Mouse (Mus musculus) erythroblast, embryonic 14.5 days (primary cell): ENCODE results near the gene Marco. TPM values are rescaled to one million over a fixed set of nuclear protein-coding genes. Genes with fewer than 3 reads are reported as not detected.

Experiments used
- H3K27me3 ChIP-seq: 2 replicates; pipeline ENCODE4 v1.6.1; 2012; ENCODE audit warnings: inconsistent platforms; ENCODE audit not compliant: control insufficient read depth
- H3K36me3 ChIP-seq: 2 replicates; pipeline ENCODE4 v1.6.1; 2012; ENCODE audit warnings: mild to moderate bottlenecking, inconsistent platforms; ENCODE audit not compliant: control insufficient read depth
- H3K4me1 ChIP-seq: 2 replicates; pipeline ENCODE4 v1.6.1; 2012; ENCODE audit warnings: inconsistent platforms; ENCODE audit not compliant: control insufficient read depth
- H3K4me3 ChIP-seq: replicated peaks from 2 replicates; pipeline ENCODE3; 2012; ENCODE audit warnings: moderate library complexity, mild to moderate bottlenecking, inconsistent platforms
- H3K9me3 ChIP-seq: 2 replicates; pipeline ENCODE4 v1.6.1; 2012; ENCODE audit warnings: low read length, inconsistent platforms, mixed read lengths; ENCODE audit not compliant: control insufficient read depth
- GATA1 ChIP-seq: IDR thresholded peaks from 2 replicates; pipeline ENCODE4 v1.6.1; 2012; ENCODE audit warnings: low read length, inconsistent platforms, mixed read lengths
- TAL1 ChIP-seq: IDR thresholded peaks from 3 replicates; pipeline ENCODE4 v1.6.1; 2012; ENCODE audit warnings: low read length, inconsistent platforms, mixed read lengths
- polyA plus RNA-seq: library from polyadenylated mRNA; stranded (reverse); fragments of >175 nt; gene quantifications from 2 replicates; pipeline ENCODE4 v1.2.3, GENCODE M21; 2012

The Marco gene
- polyA plus RNA-seq, 1 experiment = 2.3 TPM

DNA sequence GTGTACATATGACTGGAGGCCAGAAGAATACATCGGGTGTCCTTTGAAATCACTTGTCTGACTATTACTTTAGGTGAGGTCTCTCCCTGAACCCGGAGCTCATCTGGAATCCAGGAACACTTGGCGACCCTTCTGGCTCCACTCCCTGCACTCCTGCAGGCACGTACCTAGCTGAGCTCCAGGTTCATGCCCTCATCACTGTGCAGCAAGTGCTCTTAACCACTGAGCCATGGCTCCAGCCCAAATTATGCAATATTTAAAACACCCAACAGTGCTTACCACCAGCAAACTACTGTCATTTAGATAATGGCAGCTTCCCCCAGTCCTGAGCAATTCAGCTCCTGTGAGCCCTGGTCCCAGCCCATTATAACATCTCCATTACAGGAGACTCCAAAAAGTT lies 4.2 kb upstream of the Marco start:
- Histone ChIP-seq H3K36me3 (no peaks in the 10 kb centered on the region), H3K4me3 (no peak overlapping the region), H3K9me3 (no peaks in the 10 kb centered on the region), H3K4me1 (no peaks in the 10 kb centered on the region), H3K27me3 (no peaks in the 10 kb centered on the region)
- no peak for TF ChIP-seq TAL1
- TF ChIP-seq GATA1 = no peak

DNA sequence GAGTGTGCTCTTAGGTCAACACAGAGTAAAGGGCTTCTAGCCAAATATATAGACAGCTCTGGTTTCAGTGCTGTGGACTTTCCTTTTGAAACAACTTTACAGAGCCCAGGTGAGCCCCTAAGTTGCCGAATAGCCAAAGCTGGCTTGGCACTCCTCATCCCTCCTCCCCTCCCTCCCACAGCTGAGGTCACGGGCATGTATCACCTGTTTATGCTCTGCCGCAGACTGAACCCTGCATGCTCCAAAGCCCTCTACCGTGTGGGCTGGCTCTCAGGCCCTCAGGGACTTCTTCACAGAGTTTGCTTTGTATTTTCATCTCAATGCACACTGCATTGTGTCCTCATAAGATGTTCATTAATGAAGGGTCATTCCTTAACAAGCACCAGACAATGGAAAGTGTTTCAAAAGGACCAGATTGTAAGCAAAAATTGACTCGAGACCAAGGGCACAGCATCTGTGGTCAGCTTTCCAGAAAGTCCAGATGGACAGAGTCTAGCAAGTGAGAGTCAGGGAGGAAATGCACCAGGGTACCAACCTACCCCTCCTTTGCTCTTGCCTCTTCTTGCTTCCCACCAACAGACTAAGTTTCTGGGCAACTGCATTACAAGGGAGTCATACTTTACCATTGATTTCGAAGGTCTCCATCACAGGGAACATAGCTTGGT lies 646 bp downstream of the Marco start:
- no peaks in the 10 kb centered on the region for H3K27me3 ChIP-seq
- TF ChIP-seq GATA1 (no peak), TAL1 (no peak)
- H3K4me1 ChIP-seq = no peaks in the 10 kb centered on the region
- no peaks in the 10 kb centered on the region for H3K36me3 ChIP-seq
- no peaks in the 10 kb centered on the region for H3K9me3 ChIP-seq
- no peak overlapping the region for H3K4me3 ChIP-seq

DNA sequence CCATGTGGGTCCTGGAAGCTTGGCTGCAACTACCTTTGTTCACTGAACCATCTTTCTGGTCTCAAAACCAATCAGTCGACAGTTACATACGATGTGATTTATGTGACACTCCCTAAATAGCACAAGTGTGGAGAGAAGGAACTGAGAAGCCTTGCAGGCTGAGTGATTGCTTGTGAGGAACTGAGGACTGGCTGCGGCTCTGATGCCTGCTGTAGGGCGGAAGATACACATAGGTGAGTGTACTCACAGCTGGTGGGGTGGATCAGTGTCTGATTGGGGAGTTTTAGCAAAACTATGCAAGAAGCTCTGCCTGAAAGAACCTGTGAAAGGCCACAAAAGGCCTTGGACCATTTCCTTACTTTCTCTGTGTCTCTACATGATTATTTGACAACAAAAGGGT lies 3.3 kb downstream of the Marco start:
- H3K27me3 ChIP-seq = no peaks in the 10 kb centered on the region
- no peaks in the 10 kb centered on the region for H3K36me3 ChIP-seq
- no peaks in the 10 kb centered on the region for H3K4me1 ChIP-seq
- H3K9me3 ChIP-seq = no peaks in the 10 kb centered on the region
- TF ChIP-seq TAL1 (no peak), GATA1 (no peak)
- no peak overlapping the region for H3K4me3 ChIP-seq

DNA sequence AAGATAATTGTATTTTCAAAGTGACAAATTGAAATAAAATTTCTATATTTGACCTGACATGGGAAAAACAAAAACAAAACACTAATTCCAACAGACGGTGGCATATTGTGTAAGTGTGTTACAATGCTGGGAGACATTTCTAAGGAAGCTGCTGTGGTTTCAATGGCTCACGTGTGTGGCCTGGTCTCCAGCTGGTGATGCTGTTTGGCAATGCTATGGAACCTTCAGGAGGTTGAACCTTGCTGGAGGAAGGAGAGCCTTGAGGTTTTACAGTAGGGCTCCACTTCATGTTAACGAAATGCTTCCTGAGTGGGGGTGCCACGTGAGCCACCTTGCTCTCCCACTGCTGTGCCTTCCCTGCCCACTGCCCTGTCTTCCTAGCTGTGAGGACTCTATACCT lies 6.8 kb downstream of the Marco start:
- Histone ChIP-seq H3K27me3 (no peaks in the 10 kb centered on the region), H3K9me3 (no peaks in the 10 kb centered on the region), H3K36me3 (no peaks in the 10 kb centered on the region), H3K4me1 (no peaks in the 10 kb centered on the region), H3K4me3 (no peak overlapping the region)
- TF ChIP-seq TAL1 (no peak), GATA1 (no peak)

DNA sequence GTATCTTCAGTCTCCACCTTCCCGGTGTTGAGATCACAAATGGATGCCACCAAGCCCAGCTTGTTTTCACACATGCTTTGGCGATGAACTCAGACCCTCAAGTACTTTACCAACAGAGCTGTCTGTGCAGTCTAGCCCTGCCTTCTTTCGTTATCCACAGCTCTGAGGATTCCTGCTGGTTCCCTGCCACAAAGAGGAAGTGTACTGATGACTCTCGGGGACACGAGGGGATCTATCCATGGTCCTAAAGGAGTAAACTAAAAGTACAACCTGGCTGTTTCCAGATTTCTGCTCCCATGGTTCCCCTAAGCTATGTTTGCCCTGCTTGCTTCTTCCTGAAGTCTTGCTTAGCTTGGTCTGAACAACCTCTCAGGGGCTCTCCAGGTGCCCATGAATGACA lies 23.9 kb downstream of the Marco start:
- Histone ChIP-seq H3K27me3 (no peaks in the 10 kb centered on the region), H3K9me3 (no peaks in the 10 kb centered on the region), H3K36me3 (no peaks in the 10 kb centered on the region), H3K4me3 (no peak overlapping the region), H3K4me1 (no peaks in the 10 kb centered on the region)
- TF ChIP-seq TAL1 (no peak), GATA1 (no peak)

DNA sequence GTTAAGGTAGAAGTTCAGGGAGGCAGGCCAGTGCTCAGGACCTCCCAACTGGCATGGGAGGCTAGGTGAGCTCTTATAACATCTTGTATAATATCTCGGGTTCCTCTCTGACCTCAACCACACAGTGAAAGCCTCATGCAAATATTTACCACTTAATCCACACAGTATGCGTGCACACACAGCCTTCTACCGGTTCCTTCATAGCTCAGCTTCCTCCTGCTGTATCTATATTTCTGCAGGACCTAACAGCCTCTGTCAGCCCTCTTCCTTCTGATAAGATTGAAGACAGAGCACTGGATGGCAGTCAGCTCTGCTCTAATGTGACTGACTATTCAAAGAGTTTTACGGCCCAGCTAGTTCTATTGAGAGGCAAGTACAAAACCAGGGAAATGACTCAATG lies 30.0 kb downstream of the Marco start:
- no peaks in the 10 kb centered on the region for H3K4me1 ChIP-seq
- H3K9me3 ChIP-seq = no peaks in the 10 kb centered on the region
- no peaks in the 10 kb centered on the region for H3K36me3 ChIP-seq
- TF ChIP-seq GATA1 (no peak), TAL1 (no peak)
- no peak overlapping the region for H3K4me3 ChIP-seq
- no peaks in the 10 kb centered on the region for H3K27me3 ChIP-seq

DNA sequence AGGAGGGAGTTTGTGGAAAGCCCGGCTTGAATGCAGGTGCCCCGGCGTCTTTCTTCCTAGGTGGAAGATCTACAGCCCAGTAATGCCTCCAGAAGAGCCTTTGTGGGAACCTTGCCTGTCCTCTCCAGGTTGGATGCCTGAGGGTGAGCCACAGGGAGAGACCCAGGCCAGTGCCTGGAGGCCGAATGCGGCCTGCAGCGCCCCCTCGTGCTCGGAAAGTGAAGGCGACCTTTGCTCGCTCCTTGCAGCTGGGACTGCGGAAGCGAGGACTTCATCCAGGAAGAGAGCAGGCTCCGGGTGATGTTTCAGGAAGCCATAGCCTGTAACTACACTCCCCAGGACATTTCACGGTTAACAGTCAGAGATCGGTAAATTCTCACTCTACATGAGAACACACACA lies 35.9 kb downstream of the Marco start:
- no peaks in the 10 kb centered on the region for H3K27me3 ChIP-seq
- TF ChIP-seq GATA1 = no peak
- TF ChIP-seq TAL1 = no peak
- H3K9me3 ChIP-seq = no peaks in the 10 kb centered on the region

DNA sequence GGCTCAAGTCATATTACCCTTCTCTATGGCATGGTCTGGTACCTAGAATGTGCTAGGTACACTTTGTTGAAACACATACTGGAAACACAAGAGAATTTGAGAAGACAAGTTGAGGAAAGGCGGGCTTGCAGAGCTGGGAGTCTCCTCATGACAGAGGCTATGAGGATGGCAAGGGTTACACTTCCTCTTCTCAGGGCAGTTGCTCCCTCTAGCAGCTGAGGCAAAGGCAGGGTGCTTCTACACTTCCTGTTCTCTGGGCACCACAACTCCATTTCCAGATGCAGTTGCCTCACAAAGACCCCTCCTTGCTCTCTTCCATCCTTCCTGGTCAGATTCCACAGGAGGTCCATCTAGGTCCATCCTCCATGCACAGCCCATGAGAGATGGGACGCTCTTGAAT lies 37.5 kb downstream of the Marco start:
- no peaks in the 10 kb centered on the region for H3K9me3 ChIP-seq
- H3K27me3 ChIP-seq = no peaks in the 10 kb centered on the region
- no peak overlapping the region for H3K4me3 ChIP-seq
- H3K36me3 ChIP-seq = no peaks in the 10 kb centered on the region
- H3K4me1 ChIP-seq = no peaks in the 10 kb centered on the region
- TF ChIP-seq GATA1 = no peak
- TF ChIP-seq TAL1 = no peak

More for the DNA sequence above, 35.9 kb downstream of the Marco start:
- no peaks in the 10 kb centered on the region for H3K4me1 ChIP-seq
- no peak overlapping the region for H3K4me3 ChIP-seq
- H3K36me3 ChIP-seq = no peaks in the 10 kb centered on the region

DNA sequence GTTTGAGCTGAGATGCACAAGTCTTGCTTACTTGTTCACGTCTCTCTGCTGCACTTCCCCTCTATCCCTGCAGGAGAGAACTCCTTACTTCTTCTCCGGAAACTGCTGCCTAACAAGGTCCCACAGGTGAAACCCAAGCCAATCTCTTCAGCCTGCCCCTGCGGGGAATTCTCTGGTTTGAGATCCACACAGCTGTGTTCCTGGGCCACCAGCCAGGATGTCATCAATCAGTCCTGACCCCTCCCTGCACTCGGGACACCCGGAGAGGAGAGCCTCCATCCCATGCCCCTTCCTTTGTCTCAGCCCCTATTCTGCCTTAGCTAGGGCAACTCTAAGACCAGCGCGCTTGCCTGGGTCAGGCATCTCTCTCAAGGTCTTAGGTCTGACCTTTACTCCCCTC lies 38.1 kb downstream of the Marco start:
- no peaks in the 10 kb centered on the region for H3K36me3 ChIP-seq
- no peak overlapping the region for H3K4me3 ChIP-seq
- H3K27me3 ChIP-seq = no peaks in the 10 kb centered on the region
- no peaks in the 10 kb centered on the region for H3K4me1 ChIP-seq
- no peak for TF ChIP-seq TAL1
- no peak for TF ChIP-seq GATA1
- no peaks in the 10 kb centered on the region for H3K9me3 ChIP-seq

DNA sequence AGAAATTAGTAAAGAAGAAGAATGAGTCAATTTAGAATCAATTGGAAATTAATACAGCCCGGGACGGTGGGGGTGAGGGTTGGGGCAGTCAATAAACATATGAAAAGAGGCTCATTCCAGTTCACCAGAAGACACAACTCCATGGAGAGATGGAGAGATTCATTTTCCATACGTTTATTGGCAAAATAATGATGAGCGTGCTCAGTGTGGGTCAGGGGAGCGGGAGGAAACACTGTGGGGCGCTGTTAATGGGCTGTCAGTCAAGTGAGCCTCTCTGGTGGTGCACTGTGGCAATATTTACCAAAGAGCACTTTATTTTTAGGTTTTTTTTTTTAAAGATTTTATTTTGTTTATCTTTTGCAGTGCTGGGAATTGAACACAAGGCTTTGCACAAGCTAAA lies 45.8 kb downstream of the Marco start:
- Histone ChIP-seq H3K4me1 (no peaks in the 10 kb centered on the region), H3K36me3 (no peaks in the 10 kb centered on the region), H3K4me3 (no peak overlapping the region), H3K27me3 (no peaks in the 10 kb centered on the region), H3K9me3 (no peaks in the 10 kb centered on the region)
- TF ChIP-seq TAL1 (no peak), GATA1 (no peak)
